Comparison of ENCODE assay signal across 18 mouse cellular contexts in the genomic region with DNA sequence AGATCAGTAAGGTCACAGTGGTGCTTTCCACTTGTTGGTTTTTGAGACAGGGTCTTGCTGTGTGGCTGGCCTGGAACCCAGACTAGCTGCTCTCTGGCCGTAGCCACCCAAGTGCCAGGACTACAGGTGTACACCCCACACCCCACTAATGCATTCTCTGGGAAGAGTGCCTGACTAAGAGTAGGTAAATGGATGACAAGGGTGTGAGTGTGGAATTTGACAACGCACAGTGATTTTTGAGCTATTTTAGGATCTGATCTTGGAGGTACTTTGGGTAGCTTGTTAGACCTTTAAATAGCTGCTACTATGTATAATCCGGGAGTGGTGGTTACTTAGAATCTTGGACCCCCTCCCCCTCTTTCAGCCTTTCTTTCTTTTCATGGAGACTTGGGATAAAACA. TPM values are rescaled to one million over a fixed set of nuclear protein-coding genes. Genes with fewer than 3 reads are reported as not detected.
DNase-seq lines count a peak whose midpoint lies in the region; ATAC-seq and TF ChIP-seq lines count a peak whose summit lies in the region.
"Had no signal": no experiment of that assay in that cellular context is flagged by ENCODE, and none has a peak within 500 bp of the region (broad histone marks: within the 10 kb centered on the region; RNA-seq: fewer than 3 reads in every experiment).

No protein-coding gene starts in this region.

- TF ChIP-seq CTCF in layer of hippocampus, adult 2 months (conservative IDR thresholded peaks at IDR 0.05): no peak

- no peak for ATAC-seq in heart, embryonic 11.5 days (replicated peaks; ENCODE audit: insufficient number of reproducible peaks, low FRiP score, low TSS enrichment)
- 0 out of 2 replicates have a peak, but pooled peaks have one; percentile 32 for ATAC-seq in heart, embryonic 14.5 days (ENCODE audit: insufficient number of reproducible peaks, insufficient read depth, low FRiP score, low read depth)
- ATAC-seq in neutrophil, adult 5-6 weeks (ENCODE audit: extremely low read depth, insufficient number of reproducible peaks, low FRiP score, poor library complexity, severe bottlenecking): 0 out of 2 replicates have a peak, but pooled peaks have one; percentile 9
- ATAC-seq: forebrain, embryonic 16.5 days; intestine, embryonic 16.5 days had no signal

- H3K27ac ChIP-seq in heart, embryonic 11.5 days (ENCODE audit: low read depth, low read length): peak overlapping the region; percentile 7
- H3K27ac ChIP-seq in heart, embryonic 14.5 days (replicated peaks in 1 of 2; ENCODE audit: control insufficient read depth in 1 of 2, insufficient read depth in 1 of 2, low read depth in 2 of 2, low read length in 2 of 2): peak overlapping the region; percentile 73 to 75; a peak in 3 of 4 replicates
- no peak overlapping the region for H3K27ac ChIP-seq in layer of hippocampus, adult 2 months
- H3K27ac ChIP-seq: embryonic facial prominence, embryonic 12.5 days; forebrain, embryonic 12.5 days; hindbrain, embryonic 15.5 days had no signal

- no peak overlapping the region for H3K4me3 ChIP-seq in heart, embryonic 11.5 days (ENCODE audit: low read depth, low read length)
- no peak overlapping the region for H3K4me3 ChIP-seq in heart, embryonic 14.5 days (ENCODE audit: control insufficient read depth in 1 of 2, insufficient read depth in 1 of 2, low read depth in 1 of 2, low read length in 2 of 2)
- no peak overlapping the region for H3K4me3 ChIP-seq in layer of hippocampus, adult 2 months
- H3K4me3 ChIP-seq: embryonic facial prominence, embryonic 12.5 days; forebrain, embryonic 12.5 days; hindbrain, embryonic 15.5 days had no signal

- peak; percentile 88 for DNase-seq in heart, adult 11 months
- no peak for DNase-seq in heart, postnatal 25 days (ENCODE audit: low spot score)
- no peak for DNase-seq in heart, postnatal 4 days
- DNase-seq in layer of hippocampus, adult 2 months (ENCODE audit: low spot score in 2 of 2): no peak
- DNase-seq: adrenal gland, postnatal 10 days; cerebellum, adult 11 months; cerebellum, adult 8-10 months; cerebellum, postnatal 25 days; gastrocnemius, postnatal 25 days; kidney, adult 2 months had no signal

- no peaks in the 10 kb centered on the region for H3K27me3 ChIP-seq in heart, embryonic 11.5 days (ENCODE audit: control insufficient read depth, insufficient read depth, low read length)
- no peaks in the 10 kb centered on the region for H3K27me3 ChIP-seq in heart, embryonic 14.5 days (ENCODE audit: control insufficient read depth, insufficient read depth, low read length)
- H3K27me3 ChIP-seq: embryonic facial prominence, embryonic 12.5 days; forebrain, embryonic 12.5 days; hindbrain, embryonic 15.5 days had no signal

- peak overlapping the region; percentile 14 for H3K4me2 ChIP-seq in heart, embryonic 11.5 days
- peak overlapping the region; percentile 54 for H3K4me2 ChIP-seq in heart, embryonic 14.5 days (ENCODE audit: low read length)
- H3K4me2 ChIP-seq: embryonic facial prominence, embryonic 12.5 days; forebrain, embryonic 12.5 days; hindbrain, embryonic 15.5 days had no signal

- H3K36me3 ChIP-seq in heart, embryonic 11.5 days (ENCODE audit: control insufficient read depth, insufficient read depth, low read length): 0 out of 2 replicates have a peak, but pooled peaks cover 3% of the 10 kb centered on the region
- peaks cover 12% of the 10 kb centered on the region for H3K36me3 ChIP-seq in heart, embryonic 14.5 days (ENCODE audit: control insufficient read depth, insufficient read depth, low read length)
- H3K36me3 ChIP-seq: hindbrain, embryonic 15.5 days had no signal

- no peaks in the 10 kb centered on the region for H3K9me3 ChIP-seq in heart, embryonic 11.5 days (replicated peaks; ENCODE audit: control insufficient read depth, low read length)
- H3K9me3 ChIP-seq in heart, embryonic 14.5 days (ENCODE audit: control insufficient read depth, low read length): no peaks in the 10 kb centered on the region
- H3K9me3 ChIP-seq: embryonic facial prominence, embryonic 12.5 days; forebrain, embryonic 12.5 days; hindbrain, embryonic 15.5 days had no signal

- intact Hi-C loops in heart, postnatal 25 days (cut with DNase I): no loop called here

- WGBS in heart, embryonic 11.5 days (ENCODE audit: insufficient replicate concordance): 49% methylated on average over 3 of the region's 3 CpGs
- WGBS in heart, embryonic 14.5 days: 31% methylated on average over 3 of the region's 3 CpGs

- H3K4me1 ChIP-seq in heart, embryonic 11.5 days (ENCODE audit: control insufficient read depth, insufficient read depth, low read length): peaks cover 18% of the 10 kb centered on the region
- peaks cover 2 to 34% of the 10 kb centered on the region in 2 experiments for H3K4me1 ChIP-seq in heart, embryonic 14.5 days (ENCODE audit: control insufficient read depth in 2 of 2, insufficient read depth in 2 of 2, low read length in 2 of 2)
- H3K4me1 ChIP-seq: forebrain, embryonic 12.5 days; hindbrain, embryonic 15.5 days had no signal

- no peak overlapping the region for H3K9ac ChIP-seq in heart, embryonic 11.5 days (ENCODE audit: low read depth, low read length)
- H3K9ac ChIP-seq in heart, embryonic 14.5 days (ENCODE audit: low read length): no peak overlapping the region
- H3K9ac ChIP-seq: embryonic facial prominence, embryonic 12.5 days; forebrain, embryonic 12.5 days; hindbrain, embryonic 15.5 days had no signal

RNA-seq across cellular contexts. Expression of a gene that starts 24.3 kb away (rescaled TPM):
- total RNA-seq in heart, postnatal 25 days (2021): 100 to 1,000 TPM in 1 of 2 experiments, 10 to 100 TPM in 1; 90.3 to 106 TPM
- polyA plus RNA-seq in heart, embryonic 11.5 days (2014; fragmentation: Nextera tagmentation; extraction: Ambion mirVana): 319 and 322 TPM in 2 replicates
- total RNA-seq in heart, postnatal 4 days (2021): 100 to 1,000 TPM; 143 to 146 TPM
- polyA plus RNA-seq in heart, embryonic 14.5 days (2014; fragmentation: Nextera tagmentation; extraction: Ambion mirVana): 255 and 263 TPM in 2 replicates
- total RNA-seq in neutrophil, adult 5-6 weeks (2017): 79.7 and 91.8 TPM in 2 replicates
- total RNA-seq in layer of hippocampus, adult 2 months (2021): 100 to 1,000 TPM; 182 to 188 TPM

RNA-seq across cellular contexts. Expression of a gene that starts 24.7 kb away (rescaled TPM):
- 100 to 1,000 TPM; 263 to 282 TPM for total RNA-seq in heart, postnatal 25 days (2021)
- polyA plus RNA-seq in heart, embryonic 11.5 days (2014; fragmentation: Nextera tagmentation; extraction: Ambion mirVana): 134 and 147 TPM in 2 replicates
- 100 to 1,000 TPM; 201 to 218 TPM for total RNA-seq in heart, postnatal 4 days (2021)
- polyA plus RNA-seq in heart, embryonic 14.5 days (2014; fragmentation: Nextera tagmentation; extraction: Ambion mirVana): 97.2 and 101 TPM in 2 replicates
- total RNA-seq in neutrophil, adult 5-6 weeks (2017): 233 and 255 TPM in 2 replicates
- total RNA-seq in layer of hippocampus, adult 2 months (2021): 10 to 100 TPM; 59.6 to 65.6 TPM

RNA-seq across cellular contexts. Expression of a gene that starts 37.5 kb away (rescaled TPM):
- 100 to 1,000 TPM; 456 to 473 TPM for total RNA-seq in heart, postnatal 25 days (2021)
- 518 and 543 TPM in 2 replicates for polyA plus RNA-seq in heart, embryonic 11.5 days (2014; fragmentation: Nextera tagmentation; extraction: Ambion mirVana)
- 100 to 1,000 TPM; 284 to 300 TPM for total RNA-seq in heart, postnatal 4 days (2021)
- 657 and 673 TPM in 2 replicates for polyA plus RNA-seq in heart, embryonic 14.5 days (2014; fragmentation: Nextera tagmentation; extraction: Ambion mirVana)
- total RNA-seq in neutrophil, adult 5-6 weeks (2017): 44.4 and 49.7 TPM in 2 replicates
- total RNA-seq in layer of hippocampus, adult 2 months (2021): 10 to 100 TPM; 71.7 to 74.5 TPM
